In genomic region chr11:92134891-92135590, GRCm38 (mm10) we compare ENCODE assay signal across 18 mouse cellular contexts.
DNase-seq lines count a peak whose midpoint lies in the region; ATAC-seq lines count a peak whose summit lies in the region.
"Had no signal": no experiment of that assay in that cellular context is flagged by ENCODE, and none has a peak within 500 bp of the region (broad histone marks: within the 10 kb centered on the region; RNA-seq: fewer than 3 reads in every experiment).

No protein-coding gene starts in this region.

- 30% methylated on average over 3 of the region's 3 CpGs for WGBS in neural tube, embryonic 12.5 days
- WGBS in neural tube, embryonic 15.5 days = 18% methylated on average over 3 of the region's 3 CpGs
- 32% methylated on average over 3 of the region's 3 CpGs for WGBS in forebrain, embryonic 11.5 days
- WGBS in hindbrain, embryonic 13.5 days = 21% methylated on average over 3 of the region's 3 CpGs

- no peaks in the 10 kb centered on the region for H3K36me3 ChIP-seq in neural tube, embryonic 12.5 days
- H3K36me3 ChIP-seq in neural tube, embryonic 15.5 days = no peaks in the 10 kb centered on the region
- H3K36me3 ChIP-seq in forebrain, embryonic 11.5 days (ENCODE audit: control insufficient read depth, insufficient read depth, low read length) = no peaks in the 10 kb centered on the region
- H3K36me3 ChIP-seq in hindbrain, embryonic 13.5 days = no peaks in the 10 kb centered on the region
- H3K36me3 ChIP-seq: heart, embryonic 13.5 days had no signal

- no peak overlapping the region for H3K4me3 ChIP-seq in neural tube, embryonic 12.5 days
- no peak overlapping the region for H3K4me3 ChIP-seq in neural tube, embryonic 15.5 days (replicated peaks)
- no peak overlapping the region for H3K4me3 ChIP-seq in forebrain, embryonic 11.5 days (ENCODE audit: low read depth, low read length)
- H3K4me3 ChIP-seq in hindbrain, embryonic 13.5 days = no peak overlapping the region
- H3K4me3 ChIP-seq: heart, embryonic 13.5 days; myocyte had no signal

- H3K4me2 ChIP-seq in neural tube, embryonic 12.5 days (replicated peaks) = no peak overlapping the region
- H3K4me2 ChIP-seq in neural tube, embryonic 15.5 days = no peak overlapping the region
- H3K4me2 ChIP-seq in forebrain, embryonic 11.5 days (ENCODE audit: low read depth, low read length, severe bottlenecking) = no peak overlapping the region
- no peak overlapping the region for H3K4me2 ChIP-seq in hindbrain, embryonic 13.5 days
- H3K4me2 ChIP-seq: heart, embryonic 13.5 days had no signal

- H3K9ac ChIP-seq in neural tube, embryonic 12.5 days = no peak overlapping the region
- H3K9ac ChIP-seq in neural tube, embryonic 15.5 days (replicated peaks) = no peak overlapping the region
- H3K9ac ChIP-seq in forebrain, embryonic 11.5 days (ENCODE audit: low read length) = no peak overlapping the region
- H3K9ac ChIP-seq in hindbrain, embryonic 13.5 days = no peak overlapping the region
- H3K9ac ChIP-seq: heart, embryonic 13.5 days had no signal

- no peaks in the 10 kb centered on the region for H3K9me3 ChIP-seq in neural tube, embryonic 12.5 days
- H3K9me3 ChIP-seq in neural tube, embryonic 15.5 days (replicated peaks) = no peaks in the 10 kb centered on the region
- no peaks in the 10 kb centered on the region for H3K9me3 ChIP-seq in forebrain, embryonic 11.5 days (ENCODE audit: control insufficient read depth, low read length)
- no peaks in the 10 kb centered on the region for H3K9me3 ChIP-seq in hindbrain, embryonic 13.5 days

- H3K27ac ChIP-seq in neural tube, embryonic 12.5 days = no peak overlapping the region
- no peak overlapping the region for H3K27ac ChIP-seq in neural tube, embryonic 15.5 days (replicated peaks)
- peak overlapping the region; percentile 62; the same call in 1 of the 2 replicates for H3K27ac ChIP-seq in forebrain, embryonic 11.5 days (ENCODE audit: low read depth, low read length)
- peak overlapping the region; percentile 2; the same call in 1 of the 2 replicates for H3K27ac ChIP-seq in hindbrain, embryonic 13.5 days
- H3K27ac ChIP-seq: heart, embryonic 13.5 days had no signal

- ATAC-seq in neural tube, embryonic 12.5 days (ENCODE audit: low FRiP score, low read depth) = peak; percentile 90
- ATAC-seq in neural tube, embryonic 15.5 days (ENCODE audit: low FRiP score) = no peak
- peak; percentile 90 for ATAC-seq in forebrain, embryonic 11.5 days (replicated peaks; ENCODE audit: low FRiP score)
- peak; percentile 87 for ATAC-seq in hindbrain, embryonic 13.5 days (ENCODE audit: low FRiP score)

- no peak for DNase-seq in forebrain, embryonic 11.5 days (ENCODE audit: low spot score)
- no peak for DNase-seq in thymus, postnatal 25 days
- DNase-seq in adrenal gland, adult 8-10 months = no peak
- no peak for DNase-seq in spleen, adult 18-20 months
- no peak for DNase-seq in thymus, postnatal 0 days (ENCODE audit: low spot score)
- DNase-seq: adrenal gland, postnatal 36 days; cerebellum, postnatal 36 days; heart, postnatal 4 days; kidney, adult 11 months; kidney, postnatal 14 days; liver; lung, adult 18-20 months; lung, postnatal 36 days had no signal

- no peaks in the 10 kb centered on the region for H3K27me3 ChIP-seq in neural tube, embryonic 12.5 days (replicated peaks)
- no peaks in the 10 kb centered on the region for H3K27me3 ChIP-seq in neural tube, embryonic 15.5 days (replicated peaks)
- H3K27me3 ChIP-seq in forebrain, embryonic 11.5 days (ENCODE audit: control insufficient read depth, insufficient read depth, low read length) = no peaks in the 10 kb centered on the region
- H3K27me3 ChIP-seq in hindbrain, embryonic 13.5 days = no peaks in the 10 kb centered on the region
- H3K27me3 ChIP-seq: heart, embryonic 13.5 days had no signal

- no peaks in the 10 kb centered on the region for H3K4me1 ChIP-seq in neural tube, embryonic 12.5 days
- H3K4me1 ChIP-seq in neural tube, embryonic 15.5 days = no peaks in the 10 kb centered on the region
- no peaks in the 10 kb centered on the region for H3K4me1 ChIP-seq in forebrain, embryonic 11.5 days (replicated peaks; ENCODE audit: control insufficient read depth, insufficient read depth, low read length)
- 0 out of 2 replicates have a peak, but pooled peaks cover 5% of the 10 kb centered on the region for H3K4me1 ChIP-seq in hindbrain, embryonic 13.5 days (replicated peaks)
- H3K4me1 ChIP-seq: heart, embryonic 13.5 days had no signal

Comparison
In these comparisons a context has a peak if more than half of its experiments do, and no peak if none do; other contexts are left out.
1. H3K27ac ChIP-seq: peak in forebrain, embryonic 11.5 days (single experiment) and hindbrain, embryonic 13.5 days (single experiment); none in neural tube, embryonic 12.5 days (single experiment) and neural tube, embryonic 15.5 days (single experiment).